Mouse (Mus musculus) c-Kit-positive CD71-positive TER-119-negative erythroid progenitor cells, embryonic 14.5 days (primary cell): ENCODE data around the gene Gucy1b1.
A peak's percentile ranks its signal among the peaks of the same experiment; 100 is the strongest.

Experiments used
- DNase-seq: peaks from one replicate; pipeline ENCODE4 v3.0.0-alpha.2; 2013; ENCODE audit warnings: low read depth

Gucy1b1 gene

DNA sequence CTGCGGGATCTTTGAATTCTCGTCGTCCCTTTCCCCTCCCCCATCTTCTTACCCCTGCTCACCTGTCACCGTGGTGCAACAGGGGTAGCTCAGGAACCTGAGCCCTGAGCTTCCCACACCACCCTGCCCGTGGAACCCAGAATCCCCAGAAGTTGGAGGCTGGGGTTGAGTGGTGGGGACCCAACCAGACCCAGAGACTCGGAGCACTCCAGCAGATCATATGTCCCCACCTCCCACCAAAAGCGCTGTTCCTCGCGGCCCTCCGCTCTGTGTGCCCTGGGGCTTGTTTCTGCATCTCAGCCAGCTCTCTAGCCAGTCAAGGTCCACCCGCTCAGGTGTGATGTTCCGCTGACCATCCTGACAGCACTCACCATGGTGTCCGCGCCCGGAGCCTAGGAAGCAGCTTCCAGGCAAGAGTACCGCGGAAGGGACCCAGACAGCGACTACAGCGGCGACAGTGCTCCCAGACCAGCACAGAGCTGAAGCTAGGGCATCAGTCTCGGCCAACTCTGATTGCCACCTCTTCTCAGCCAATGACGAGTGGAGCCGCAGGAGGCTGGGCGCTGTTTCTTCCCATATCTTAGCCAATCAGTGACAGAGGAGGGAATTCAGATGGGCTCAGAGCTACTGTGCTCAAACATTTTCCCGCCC, at the start of gene Gucy1b1:
Gucy1b1 (minus strand) TSS at position 489 of the 651 bp plus-strand sequence.
- DNase-seq, result peak; percentile 9

DNA sequence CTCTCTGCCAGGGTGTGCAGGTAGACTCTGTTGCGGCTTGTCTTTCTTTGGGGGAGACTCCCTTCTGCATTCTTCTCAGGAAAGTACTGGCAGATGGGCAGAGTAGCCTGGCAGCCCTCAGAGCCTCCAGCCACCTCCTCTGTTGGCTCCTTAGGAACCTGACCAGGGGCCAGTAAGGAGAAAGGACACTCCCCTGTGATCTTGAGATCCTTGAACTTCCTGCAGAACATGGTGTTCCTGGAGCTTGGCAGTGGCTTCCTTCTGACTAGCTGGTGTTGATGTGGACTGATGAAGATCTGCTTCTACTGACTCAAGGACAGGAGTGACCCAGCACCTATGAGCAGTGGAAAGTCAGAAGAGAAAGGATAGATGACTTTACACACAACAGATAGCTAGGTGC, 44.4 kb upstream of the Gucy1b1 start:
- DNase-seq, result no peak

DNA sequence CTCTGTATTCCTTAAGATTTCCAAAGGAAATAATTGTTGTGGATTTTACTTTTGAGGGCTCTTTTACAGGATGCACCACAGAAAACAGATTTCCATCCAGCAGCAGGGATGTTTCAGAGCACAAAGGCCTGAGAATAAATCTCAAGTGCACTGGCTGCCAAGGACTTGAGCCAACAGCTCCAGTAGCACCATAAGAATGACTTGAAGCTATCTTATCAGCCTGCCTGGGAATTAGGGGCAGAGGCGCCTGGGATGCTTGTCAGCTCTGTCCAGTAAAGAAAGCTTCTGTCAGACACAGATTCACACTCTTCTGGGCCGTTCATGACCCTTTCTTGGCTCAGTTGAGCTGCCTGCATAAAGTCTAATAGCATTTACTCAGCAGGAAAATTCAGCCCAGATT, 38.0 kb upstream of the Gucy1b1 start:
- no peak for DNase-seq

DNA sequence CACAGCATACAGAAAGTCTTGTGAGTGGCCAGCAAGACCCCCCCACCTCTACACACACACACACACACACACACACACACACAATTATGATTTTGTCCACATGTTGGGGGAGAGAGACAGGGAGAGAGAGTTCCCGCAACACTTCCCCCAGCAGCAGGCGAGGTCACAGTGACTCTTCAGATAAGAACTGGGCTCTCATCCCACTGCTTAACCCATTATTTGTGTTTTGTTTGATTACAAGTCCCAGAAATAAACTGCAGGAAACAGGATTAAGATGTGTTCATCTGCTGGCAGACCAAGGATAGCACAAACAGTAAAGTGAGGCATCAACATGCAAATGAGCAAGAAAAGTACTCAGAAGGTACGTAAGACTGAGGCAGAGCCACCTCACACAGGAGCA, 37.5 kb upstream of the Gucy1b1 start:
- DNase-seq, result no peak

DNA sequence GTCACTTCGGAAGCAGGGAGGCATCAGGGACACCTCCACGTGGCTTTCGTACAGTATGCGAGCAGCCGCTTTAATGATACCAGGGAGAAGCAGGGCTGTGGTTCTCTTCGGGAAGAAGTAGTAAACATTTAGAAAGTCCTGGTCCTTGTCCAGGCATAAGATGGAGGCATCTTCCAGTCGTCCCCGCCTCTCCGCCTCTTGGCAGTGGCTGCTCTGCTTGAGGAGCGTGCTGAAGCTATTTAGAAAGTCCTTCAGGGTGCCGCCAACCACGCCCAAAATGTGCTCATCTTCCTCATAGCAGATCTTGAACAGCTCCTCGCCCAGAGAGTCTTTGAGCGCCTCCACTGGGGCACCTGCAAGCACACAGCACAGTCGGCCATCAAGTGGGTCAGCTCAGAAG, 34.5 kb upstream of the Gucy1b1 start:
- no peak for DNase-seq

DNA sequence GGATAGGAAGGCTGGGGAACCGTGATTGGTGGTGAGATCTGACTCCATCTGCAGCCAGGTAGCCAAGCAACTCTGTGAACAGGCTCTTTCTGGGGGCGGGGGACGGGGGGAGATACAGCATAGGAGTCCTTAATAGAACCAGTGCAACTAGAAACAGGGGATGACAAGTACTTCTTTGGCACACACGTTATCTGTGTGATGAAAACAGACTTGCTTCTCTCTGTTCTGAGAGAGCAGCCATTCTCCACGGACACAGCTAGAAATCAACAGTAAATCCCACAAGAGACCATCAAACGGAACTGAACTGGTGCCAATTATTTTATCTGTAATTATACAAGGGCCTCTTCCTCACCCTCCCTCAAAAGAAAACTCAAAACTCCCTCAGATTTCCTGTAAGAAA, 29.7 kb upstream of the Gucy1b1 start:
- DNase-seq, result no peak

DNA sequence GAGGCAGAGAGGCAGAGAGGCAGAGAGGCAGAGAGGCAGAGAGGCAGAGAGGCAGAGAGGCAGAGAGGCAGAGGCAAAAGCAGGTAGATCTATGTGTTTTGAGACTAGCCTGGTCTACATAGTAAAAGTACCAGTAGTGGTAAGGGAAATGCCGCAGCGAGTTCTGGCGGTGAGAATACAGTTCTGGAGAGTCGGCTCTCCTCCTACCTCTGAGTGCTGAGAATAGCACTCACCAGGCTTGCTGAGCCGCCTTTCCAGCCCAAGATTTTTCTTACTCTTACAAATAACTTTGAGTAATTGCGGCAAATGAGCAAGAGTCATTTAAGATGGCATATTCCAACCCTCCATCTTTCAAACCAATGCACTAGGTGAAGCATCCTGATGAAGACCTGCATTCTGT, 24.6 kb upstream of the Gucy1b1 start:
- DNase-seq, result no peak

DNA sequence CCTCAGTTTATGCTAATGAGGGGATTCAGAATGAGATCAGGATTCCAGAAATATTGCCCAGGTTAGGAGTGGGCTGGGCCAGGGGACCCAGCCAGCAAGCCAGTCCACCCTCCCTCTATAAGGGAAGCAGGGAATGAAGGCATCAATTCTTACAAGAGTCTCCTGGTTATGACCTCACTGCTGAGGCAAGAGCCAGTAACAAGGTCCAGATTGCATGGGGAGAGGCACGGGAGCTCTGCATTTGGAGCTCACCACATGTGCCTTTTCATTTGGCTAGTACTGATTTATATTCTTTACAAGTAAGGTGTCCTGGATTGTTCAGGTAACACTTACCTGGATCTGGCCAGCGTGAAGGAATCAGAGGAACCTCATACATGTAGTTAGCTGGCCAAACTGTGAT, 22.3 kb upstream of the Gucy1b1 start:
- no peak for DNase-seq

DNA sequence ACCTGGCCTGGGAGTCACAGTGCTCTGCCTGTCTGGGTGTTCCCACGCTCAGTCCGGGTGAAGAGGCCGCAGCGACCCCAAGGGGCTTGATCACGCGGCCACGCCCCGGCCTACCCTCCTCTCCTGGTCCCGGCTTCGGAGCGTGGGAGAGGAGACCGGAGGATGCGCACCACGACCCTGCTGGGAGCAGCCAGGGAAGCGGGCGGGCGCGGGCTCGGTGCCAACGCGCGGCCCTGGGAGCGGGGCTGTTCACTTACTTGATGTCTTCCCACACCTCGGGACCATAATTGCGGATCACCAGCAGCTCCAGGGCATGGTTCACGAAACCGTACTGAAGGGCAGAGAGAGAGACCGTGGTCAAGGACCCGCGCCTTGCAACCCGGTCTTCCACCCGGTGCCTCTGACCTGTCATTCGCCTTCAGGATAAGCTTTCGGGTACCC, 728 bp downstream of the Gucy1b1 start:
- DNase-seq, result no peak

DNA sequence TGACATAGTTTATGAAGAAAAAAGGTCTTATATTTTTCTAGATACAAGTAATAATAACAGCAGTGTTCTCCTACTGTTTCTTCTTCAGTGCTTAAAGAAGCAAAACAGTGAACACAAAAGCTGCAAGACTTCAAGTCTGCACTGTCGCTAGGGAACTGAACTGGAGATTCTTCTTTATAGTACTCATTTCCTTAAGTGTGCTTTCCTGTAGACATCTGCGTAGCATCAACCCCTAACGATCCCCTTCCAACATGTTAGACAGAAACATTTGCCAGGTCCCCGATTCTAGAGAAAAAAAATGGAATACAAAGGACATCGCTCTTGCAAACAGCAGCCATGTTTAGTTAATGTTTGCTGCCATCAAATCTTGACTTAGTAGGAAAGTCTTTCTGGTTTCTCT, 6.7 kb downstream of the Gucy1b1 start:
- DNase-seq, result no peak

DNA sequence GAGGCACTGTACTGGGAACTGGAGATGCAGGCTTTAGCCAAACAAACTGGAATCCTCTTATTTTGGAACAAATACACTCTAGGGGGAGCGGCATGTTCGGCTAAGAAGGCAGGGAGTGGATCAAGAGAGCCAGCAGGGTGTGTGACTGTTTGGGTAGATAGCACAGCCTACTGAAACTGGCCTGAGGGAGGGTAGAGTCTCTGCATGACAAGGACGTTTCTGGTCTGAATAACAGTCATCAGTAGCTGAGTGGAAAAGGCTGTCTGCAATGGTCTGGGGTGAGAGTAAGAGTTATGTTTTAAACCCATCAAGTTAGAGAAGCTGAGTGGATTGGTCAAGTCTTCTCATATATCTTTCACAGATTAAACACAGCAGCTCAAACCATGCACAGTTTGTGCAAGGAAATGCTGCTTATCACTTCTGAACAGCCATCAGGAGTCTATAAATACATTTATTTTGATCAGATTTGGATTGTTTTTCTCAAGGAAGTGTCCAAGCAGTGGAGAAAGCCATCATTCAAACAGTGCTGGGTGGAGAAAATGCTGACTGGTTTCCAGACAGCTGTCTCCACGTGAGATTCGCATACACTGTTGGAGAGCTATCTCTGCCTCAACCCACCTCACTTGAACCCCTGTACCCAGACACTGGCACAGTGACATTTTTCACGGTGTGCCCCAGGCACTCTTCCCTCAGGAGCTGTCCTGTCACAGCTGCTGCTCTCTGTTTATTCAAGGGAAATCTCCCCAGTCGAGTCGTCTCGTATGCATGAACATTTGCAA, 12.9 kb downstream of the Gucy1b1 start:
- no peak for DNase-seq

DNA sequence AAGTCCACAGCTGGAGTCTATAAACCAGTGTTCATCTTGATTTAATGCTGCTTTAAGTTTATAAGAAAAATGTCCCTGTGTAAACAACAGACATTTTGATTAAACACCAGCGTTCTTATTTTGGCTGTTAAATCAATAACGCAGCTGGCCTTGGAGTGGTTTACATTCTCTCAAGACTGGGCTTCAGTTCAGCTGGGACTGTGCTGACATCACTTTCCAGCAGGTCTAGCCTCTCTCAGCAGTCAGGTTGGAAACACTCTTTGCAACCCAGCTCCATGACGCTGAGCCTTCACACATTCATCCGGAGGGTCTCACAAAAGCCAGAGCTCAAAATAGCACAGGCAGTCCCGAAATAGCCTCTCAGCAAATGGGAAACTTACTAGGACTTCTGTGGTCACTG, 17.3 kb downstream of the Gucy1b1 start:
- no peak for DNase-seq

DNA sequence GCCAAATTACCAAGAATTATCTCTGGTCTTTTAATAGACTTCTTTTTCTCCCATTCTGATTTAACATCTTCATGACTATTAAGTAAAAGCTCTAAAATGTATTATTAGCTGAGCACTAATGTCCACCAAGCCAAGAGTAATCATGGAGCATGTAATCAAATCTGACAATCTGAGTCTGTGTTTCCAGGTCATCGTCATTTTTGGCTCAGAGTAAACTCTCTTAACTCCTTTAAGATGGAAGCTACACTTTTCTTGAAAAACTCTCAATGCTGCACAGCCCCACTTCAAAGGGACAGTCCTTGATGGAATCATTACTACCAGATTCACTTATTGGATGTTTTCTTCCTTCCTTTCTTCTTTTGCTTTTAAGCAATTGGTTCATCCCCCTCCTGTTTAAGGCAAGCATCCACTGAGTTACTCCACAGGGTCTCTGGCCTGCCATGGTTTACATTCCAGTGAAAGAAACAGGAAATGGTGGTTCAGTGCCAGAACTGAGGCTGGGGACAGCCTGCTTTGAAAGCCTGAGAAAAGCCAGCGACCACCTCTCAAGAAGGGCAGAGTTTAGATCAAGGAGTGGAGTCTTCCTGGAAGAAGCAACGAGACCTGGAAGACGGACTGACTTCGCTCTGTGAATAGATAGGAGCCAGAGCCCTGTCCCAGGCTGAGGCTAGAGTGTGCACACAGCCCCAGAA, 20.1 kb downstream of the Gucy1b1 start:
- DNase-seq, result no peak

DNA sequence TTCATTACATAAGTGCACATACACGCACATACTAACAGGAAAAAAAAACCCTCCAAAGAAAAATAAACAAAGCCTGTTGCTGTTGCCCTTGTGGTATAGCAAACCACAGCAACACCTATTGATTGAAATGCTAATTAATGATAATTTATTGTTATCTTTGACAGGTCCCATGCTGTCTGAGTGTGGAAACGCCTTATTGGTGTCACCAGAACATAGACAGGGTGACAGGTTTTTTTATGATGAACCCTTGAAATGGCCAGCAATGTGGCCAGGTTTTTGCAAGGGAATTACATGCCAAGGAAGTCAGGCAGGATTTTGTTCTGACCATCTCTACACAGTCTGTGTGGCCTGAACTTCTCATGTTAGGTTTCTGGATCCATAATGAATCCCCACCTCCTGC, 22.5 kb downstream of the Gucy1b1 start:
- DNase-seq, result no peak

DNA sequence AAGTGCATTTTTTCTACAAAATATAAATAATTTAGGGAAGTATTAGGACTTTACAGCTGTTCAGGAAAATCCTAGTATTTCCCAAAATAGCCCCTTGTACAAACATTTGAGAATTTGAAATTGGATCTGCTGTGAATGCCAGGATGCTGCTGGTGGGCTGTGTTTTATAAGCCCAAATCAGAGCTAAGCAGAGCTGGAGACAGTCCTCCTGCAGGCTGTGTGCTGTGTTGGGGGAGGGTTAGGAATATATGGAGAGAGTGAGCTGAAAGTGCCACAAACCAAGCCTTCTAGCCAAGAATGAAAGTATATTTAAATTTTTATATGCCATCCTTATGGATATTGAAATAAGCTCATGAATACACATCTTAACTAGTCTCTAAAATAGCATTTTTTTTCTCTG, 23.0 kb downstream of the Gucy1b1 start:
- DNase-seq, result no peak

DNA sequence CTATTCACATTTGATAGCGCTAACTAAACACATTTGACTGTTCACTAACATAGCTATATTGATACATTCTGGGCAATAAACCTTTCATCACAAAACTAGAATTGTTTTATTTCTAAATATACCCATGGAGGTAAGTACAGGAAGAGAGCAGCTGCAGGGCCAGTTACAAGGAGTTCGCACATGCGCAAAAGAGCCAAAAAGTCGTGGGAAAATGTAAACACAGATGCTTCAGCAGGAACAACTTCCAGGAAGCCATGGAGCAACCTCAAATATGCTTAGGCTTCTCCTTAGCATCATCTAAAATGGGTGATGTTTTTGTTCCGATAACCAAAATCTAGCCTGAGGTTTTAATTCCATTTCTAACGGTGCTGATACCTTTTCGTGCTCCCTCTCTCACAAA, 25.8 kb downstream of the Gucy1b1 start:
- DNase-seq, result no peak

DNA sequence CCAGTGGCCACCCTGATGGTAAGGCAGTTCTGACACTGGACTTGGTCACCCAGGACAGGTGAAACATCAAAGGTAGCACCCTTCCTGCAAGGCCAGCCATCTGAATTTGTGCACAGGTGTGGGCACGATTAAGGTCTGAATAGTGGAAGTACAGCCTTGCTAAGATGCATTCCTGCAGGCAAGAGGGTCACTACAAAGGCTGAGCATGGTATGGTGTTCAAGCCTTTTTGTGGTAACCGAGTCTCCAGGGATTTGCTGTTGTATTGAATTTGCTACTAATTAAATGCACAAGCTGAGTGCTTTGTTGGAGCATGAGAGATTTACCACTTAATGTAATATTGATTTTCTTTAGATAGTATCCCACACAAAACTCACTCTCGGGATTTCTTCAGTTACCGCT, 26.4 kb downstream of the Gucy1b1 start:
- no peak for DNase-seq

DNA sequence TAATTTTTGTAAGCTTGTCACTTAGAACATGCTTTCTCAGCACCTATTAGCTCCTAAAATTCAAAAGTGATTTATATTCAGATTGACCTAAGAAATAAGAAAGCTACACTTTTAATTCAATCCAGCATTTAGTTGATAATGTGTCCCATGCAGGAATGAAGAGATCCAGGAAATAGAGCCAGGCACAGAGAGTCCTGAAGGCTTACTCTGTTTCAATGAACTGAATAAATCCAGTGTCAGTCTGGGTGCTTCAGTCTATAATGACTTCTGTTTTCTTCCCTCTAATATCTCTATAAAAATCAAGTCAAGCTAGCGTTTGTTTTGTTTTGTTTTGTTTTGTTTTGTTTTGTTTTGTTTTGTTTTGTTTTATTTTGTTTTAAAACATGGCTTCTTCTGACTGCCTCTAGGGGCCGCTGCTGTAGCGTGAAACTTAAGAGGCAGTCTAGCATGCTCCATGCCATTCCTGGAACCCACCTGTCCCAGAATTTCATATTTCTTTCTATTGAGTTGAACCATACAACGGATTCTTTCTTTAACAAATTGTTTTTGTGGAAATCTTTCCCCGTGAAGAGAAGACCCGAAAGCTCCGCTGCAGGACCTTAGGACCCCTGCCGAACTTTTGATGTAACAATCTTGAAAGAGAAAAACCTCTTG, 27.3 kb downstream of the Gucy1b1 start:
- DNase-seq, result no peak

DNA sequence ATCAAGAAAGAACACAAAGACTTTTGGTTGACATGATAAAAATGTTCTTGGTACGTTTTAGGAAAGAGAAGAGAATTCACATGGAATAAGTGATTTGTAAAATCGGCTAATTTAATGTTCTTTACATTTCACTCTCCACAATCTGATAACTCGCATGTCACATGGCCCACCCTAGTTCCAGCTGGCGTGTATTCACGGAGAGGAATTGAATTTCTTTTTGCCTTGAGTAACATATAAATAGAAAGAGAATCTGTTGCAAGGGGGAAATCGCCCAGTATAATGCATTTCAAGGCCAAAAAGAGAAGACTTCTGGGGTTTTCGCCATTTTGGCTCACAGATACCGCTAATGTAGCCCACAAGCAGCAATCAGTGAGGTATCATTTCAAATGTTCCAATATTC, 28.4 kb downstream of the Gucy1b1 start:
- no peak for DNase-seq

DNA sequence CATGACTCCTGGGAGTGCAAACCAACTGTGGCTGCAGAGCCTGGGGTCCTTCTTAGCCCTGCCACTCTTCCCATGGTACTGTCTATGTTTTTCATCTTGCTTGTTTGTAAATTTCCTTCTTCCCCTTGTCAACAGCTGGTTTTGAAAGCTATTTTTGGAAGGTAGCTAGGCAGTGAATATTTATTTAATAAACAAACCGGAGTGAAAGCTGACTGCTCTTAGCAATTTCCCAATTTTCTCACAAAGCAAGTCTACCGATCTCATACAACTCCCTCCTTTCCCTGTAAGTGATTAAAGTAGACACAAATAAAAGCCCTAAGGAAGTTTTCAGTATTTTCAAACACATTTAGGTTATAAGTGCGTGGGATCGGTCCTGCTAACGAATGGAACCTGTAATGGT, 29.6 kb downstream of the Gucy1b1 start:
- no peak for DNase-seq

DNA sequence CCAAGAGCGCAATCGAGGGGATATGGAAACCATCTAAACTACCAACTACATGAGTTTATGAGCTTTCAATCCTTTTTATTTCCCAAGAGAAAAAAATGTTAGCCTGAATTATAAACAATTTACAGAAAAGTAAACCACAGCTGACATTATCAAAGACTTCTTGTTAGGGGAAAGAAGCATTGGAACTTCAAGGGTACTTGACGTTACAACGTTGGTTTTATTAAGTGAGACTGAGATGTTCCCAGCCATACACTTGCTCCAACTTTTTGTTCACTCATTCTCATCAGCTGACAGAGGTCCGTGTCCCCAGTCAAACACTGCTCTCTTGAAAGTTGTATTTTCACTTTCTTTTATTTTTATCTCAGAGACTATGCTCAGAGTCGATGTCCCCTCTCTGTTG, 30.8 kb downstream of the Gucy1b1 start:
- no peak for DNase-seq

DNA sequence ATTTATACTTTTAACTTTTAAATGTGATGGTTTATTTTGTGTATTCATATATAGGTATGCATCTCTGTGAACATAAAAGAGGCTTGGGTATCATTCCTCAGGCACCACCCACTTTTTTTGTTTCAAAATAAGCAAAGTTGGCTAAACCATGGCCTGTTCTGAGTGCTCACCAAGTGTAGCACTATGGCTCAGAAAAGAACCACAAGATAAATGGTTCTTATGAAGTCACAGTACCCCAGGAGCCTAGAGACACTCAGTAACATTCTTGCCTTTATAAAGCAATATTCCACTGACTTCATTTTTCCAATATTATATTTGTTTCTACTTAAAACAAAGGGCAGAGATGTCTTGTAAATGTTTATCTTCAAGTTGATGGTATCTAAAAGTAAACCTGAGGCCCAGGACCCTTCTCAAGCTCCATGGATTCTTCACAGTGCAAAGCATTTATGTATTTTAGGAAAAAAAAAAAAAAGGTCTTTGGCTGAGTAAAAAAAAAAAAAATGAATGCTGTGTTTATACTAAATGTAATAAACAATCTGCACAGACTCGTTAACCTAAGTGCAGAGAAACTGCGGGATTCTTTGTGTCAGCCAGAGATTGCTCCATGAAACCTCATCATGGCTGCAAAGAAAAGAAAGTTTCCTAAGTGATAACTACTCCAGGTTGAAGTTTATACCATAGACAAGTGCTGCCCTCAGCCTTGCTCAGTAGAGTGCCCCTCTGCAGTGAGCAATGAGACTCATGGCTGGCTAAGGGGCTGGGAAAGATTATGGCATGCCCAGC, 38.0 kb downstream of the Gucy1b1 start:
- DNase-seq, result no peak
